Mouse (Mus musculus) sigmoid colon, adult 10 weeks (tissue): ENCODE data around the gene Cpne7. TPM values are rescaled to one million over a fixed set of nuclear protein-coding genes. Genes with fewer than 3 reads are reported as not detected.

Source experiments
- polyA plus RNA-seq: library from polyadenylated mRNA; stranded (reverse); fragments of 350-450 nt; fragmentation: Illumina TruSeq; extraction: RNeasy Lipid Tissue Mini Kit (QIAGEN cat#74804); gene quantifications from one replicate; pipeline ENCODE4 v1.2.3, GENCODE M21; 2014; ENCODE audit warnings: low read depth, low replicate concordance

Gene Cpne7
- not detected for polyA plus RNA-seq

GRCm38 (mm10) chr8:123117127-123117731 is at the start of gene Cpne7:
Gene Cpne7, plus strand, starts transcription at chr8:123117374.

GRCm38 (mm10) chr8:123101735-123102685 is 15.2 kb upstream of the Cpne7 start, which contains the start of gene Rpl13:
Gene Rpl13, plus strand, starts transcription at chr8:123102350.

GRCm38 (mm10) chr8:123157888-123158465 is 40.8 kb downstream of the Cpne7 start, which contains the start of gene Sult5a1:
Gene Sult5a1, minus strand, starts transcription at chr8:123158315.

Other genes starting within 250 kb of the Cpne7 start
- 66.1 TPM for gene Ankrd11, start 75.1 kb upstream of the Cpne7 start, polyA plus RNA-seq
- gene Spg7, start 54.4 kb upstream of the Cpne7 start, polyA plus RNA-seq = 26.4 TPM
- gene Rpl13, start 15.0 kb upstream of the Cpne7 start, polyA plus RNA-seq = 60.1 TPM
- gene Sult5a1, start 40.9 kb downstream of the Cpne7 start, polyA plus RNA-seq = not detected
- gene Dpep1, start 68.9 kb downstream of the Cpne7 start, polyA plus RNA-seq = 33.6 TPM
- 16.8 TPM for gene Chmp1a, start 95.4 kb downstream of the Cpne7 start, polyA plus RNA-seq
- 0.60 TPM for gene Spata33, start 95.5 kb downstream of the Cpne7 start, polyA plus RNA-seq
- gene Cdk10, start 107.5 kb downstream of the Cpne7 start, polyA plus RNA-seq = 5.6 TPM
- gene Spata2l, start 118.9 kb downstream of the Cpne7 start, polyA plus RNA-seq = not detected
- gene Zfp276, start 136.8 kb downstream of the Cpne7 start, polyA plus RNA-seq = 2.1 TPM
- 1.4 TPM for gene Vps9d1, start 137.0 kb downstream of the Cpne7 start, polyA plus RNA-seq
- gene Fanca, start 201.2 kb downstream of the Cpne7 start, polyA plus RNA-seq = 0.35 TPM
- 1.7 TPM for gene Spire2, start 215.3 kb downstream of the Cpne7 start, polyA plus RNA-seq